Mouse (Mus musculus) layer of hippocampus, adult 8-10 months (tissue): ENCODE measurements at regions not wholly inside any gene's neighbourhood (a gene's known extent, or its start where the extent isn't known, plus 50 kb on each side); places are given as distances from the start of the nearest gene placed in this dataset.

Experiments used
- DNase-seq, 2 experiments: peaks; one replicate each; pipeline ENCODE4 v3.0.0; 2022; ENCODE audit warnings: low spot score in 2 of 2

DNA sequence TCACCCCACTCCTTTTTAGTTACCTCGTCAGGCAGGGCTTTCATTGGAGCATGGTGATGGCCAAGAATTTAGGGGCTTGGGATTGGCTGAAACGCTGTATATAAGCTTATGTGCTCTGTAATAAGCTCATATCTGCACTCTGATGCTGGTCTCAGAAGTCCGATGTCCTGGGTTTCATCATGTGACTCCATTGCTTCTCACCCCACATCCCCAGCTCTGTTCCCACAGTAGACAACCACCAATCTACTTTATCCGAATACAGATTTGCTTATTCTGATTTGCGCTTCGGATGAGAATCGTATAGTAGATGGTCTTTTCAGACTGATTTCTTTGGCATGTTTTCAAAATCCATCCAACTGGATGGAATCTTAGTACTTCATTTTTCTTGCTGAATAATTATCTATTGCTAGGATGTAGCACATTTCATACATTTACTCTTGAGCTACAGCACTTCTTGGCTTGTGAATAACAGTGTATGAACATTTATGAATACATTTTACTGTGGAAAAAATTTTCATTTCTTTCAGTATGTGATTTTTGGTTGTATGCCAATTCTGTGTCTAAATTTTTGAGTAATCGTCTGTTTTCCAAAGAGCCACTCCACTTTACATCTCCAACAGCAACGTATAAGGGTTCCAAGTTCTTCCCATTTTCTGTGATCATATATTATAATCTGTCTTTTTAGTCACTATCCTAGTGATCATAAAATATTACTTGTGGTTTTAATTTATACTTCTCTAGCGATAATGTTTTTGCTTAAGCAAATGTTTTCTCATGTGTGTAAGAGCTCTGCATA lies 185.7 kb downstream of the Hace1 start:
- DNase-seq: no peak

DNA sequence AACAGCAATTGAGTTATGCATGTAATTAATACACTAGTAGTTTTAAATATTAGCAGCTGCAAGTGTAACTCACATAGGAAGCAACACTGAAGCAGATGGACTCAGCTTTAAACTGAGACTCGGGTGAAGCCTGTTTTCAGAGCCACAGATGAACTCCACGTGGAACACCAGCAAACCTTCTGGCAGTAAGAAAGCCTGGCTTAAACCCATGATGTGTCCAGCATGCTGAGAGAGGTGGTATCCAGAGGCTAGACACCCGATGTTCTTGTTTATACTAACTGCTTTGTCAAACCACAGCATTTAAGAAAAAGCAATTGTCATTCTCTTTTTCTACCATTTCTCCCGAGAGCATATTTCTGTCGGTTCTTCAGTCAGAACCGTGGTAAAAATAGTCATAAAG lies 202.1 kb downstream of the Hace1 start:
- DNase-seq: no peak

DNA sequence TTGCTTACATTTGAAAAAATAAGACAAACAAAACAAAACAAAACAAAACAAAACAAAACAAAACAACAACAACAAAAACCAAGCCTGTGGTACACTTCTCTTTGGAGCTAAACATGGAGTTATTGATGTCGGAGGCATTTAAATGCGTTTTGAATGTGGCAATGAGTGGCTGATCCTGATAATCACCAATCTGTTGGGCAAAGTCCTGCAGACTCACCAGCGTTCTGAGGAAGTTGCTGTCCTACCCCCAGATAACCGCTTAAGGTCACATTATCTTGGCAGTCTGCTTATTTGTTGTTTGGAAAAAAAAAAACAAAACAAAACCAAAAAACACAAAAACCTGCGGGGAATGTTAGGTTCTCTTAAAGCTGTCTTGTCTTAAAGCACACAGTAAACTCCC lies 205.4 kb downstream of the Hace1 start:
- DNase-seq: no peak

- no peak for DNase-seq
Observed at GRCm38 (mm10) chr10:45783461-45784149, 206.0 kb downstream of the Hace1 start.

GRCm38 (mm10) chr10:45784150-45784479 lies 206.5 kb downstream of the Hace1 start:
- no peak for DNase-seq

DNA sequence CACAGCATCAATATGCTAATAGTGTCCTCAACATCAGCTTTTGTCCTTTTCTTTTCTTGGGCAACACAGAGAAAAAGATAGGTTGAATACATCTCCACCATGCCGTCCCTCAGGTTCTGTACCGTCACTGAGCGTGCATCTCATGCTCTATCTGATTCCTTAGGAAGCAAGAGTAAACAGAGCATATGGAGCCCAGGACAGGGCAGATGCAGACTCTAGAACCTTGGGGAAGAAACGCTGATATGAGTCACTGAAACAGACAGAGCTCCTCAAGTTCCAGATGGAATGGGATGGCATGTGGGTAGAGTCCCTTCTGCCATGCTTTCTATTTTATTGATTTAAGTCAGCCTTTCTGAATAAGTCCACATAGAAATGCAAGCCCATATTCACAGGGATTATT lies 206.9 kb downstream of the Hace1 start:
- DNase-seq: peak; percentile 69 to 70

- no peak for DNase-seq
Observed at GRCm38 (mm10) chr10:45788356-45788755, 210.7 kb downstream of the Hace1 start.

DNA sequence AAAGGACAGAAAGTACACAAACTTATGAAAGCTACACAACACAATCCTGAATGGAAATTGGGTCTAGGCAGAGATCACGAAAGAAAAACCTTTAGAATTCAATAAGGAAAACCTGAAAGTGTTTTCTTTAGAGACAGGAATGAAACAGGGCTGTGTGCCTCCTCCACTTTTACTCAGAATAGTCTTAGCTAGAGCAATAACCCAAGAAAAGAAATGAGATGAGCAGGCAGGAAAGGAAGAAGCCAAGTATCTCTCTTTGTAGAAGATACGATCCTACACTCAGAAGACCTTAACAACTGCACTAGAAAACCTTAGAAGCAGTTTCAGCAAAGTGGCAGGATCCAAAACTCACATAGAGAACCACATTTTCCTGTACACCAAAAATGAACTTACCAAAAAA lies 218.0 kb downstream of the Hace1 start:
- DNase-seq: no peak

DNA sequence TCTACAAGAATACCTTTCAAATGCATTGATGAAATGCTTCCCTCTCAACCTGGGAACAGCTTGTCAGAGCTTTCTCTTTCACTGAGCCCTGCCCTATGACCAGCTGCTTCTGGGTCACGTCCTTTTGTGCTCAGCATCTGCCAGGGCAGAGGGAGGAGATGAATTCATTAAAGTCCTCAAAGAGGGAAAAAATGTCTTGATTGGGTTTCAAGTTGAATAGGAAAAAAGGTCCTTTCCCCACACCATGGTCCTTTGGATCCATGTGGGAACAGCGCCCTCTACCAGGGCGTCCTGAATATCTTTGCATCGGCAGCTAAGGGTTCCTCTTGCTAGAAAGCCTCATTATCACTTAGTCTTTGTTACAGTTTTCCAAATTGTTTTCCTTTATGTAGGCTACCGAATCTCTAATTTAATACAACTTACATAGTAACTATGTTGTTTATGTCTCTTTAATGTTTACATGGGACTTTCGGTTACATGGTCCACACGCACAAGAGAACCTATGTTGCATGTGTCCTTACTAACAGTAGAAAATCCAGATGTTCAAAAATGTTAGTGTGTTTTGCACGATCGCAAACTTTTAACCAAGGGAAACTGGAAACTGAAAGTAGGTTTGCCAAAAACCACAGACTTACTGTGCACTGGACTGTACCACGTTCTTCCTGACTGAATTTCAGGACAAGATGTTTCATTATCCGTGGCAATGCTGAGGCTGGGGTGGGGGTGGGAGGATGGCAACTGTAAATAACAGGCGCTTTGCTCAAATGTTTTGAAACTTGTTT lies 222.6 kb downstream of the Hace1 start:
- peak in 1 of 2 experiments; percentile 44 for DNase-seq

GRCm38 (mm10) chr10:45801463-45801862 lies 223.8 kb downstream of the Hace1 start:
- no peak for DNase-seq

DNA sequence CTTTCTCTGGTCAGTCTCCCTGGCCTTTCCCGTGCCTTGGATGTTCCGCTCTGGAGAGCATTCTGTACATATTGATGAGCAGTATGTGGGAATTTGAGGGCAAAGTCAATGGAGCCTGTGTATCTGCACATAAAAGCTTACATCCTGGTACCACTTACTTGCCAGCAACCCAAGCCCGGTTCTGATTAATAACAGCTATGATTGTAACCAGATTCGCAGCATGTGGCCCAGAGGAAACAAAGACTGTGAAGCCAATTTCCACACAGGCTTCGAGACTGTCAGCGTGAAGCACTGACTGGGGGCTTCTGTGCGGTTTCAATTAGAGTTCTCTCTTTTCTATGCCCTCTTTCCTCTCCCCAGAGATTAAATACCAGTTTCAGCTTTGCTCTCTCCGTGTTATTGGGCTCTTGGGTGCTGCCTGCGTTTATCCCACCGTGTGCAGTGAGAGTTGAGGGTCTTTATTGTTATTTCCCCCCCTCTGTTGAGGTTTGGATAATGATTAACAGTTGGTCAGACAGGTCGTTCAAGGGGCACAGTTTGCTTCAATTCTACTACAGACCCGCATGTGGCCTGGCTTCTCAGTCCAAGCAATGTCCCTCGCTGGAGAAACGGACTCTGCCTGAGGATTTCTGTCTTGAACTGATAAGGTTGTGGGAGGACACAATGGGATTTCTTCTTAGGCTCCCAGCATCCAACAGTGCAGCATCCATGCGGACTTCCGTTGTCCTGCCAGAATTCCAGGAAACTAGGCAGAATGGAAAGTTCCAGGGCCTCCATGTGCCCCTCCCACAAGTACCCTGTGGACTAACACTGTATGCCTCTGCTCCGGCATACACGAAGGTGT lies 229.6 kb downstream of the Hace1 start:
- DNase-seq: peak; percentile 44 to 48

- no peak for DNase-seq
Observed at GRCm38 (mm10) chr10:45811882-45812281, 234.3 kb downstream of the Hace1 start.

DNA sequence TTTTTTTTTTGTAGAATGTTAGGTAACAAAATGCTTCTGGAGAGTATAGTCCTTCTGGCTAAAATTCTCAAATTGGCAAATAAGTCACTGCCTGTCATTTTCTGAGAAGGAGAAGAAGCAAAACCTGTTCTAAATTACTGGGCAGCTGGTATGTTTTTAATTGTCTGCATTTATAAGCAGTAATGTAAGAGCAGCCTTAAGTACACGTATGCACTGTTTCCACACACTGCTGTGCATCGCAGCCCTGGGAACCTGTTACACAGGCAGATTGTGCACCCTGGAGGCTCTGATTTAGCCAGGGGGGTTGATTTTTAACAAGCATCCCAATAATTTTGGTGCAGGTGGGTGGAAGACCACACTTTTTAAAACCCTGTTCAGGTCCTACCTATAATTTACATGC lies 236.2 kb downstream of the Hace1 start:
- no peak for DNase-seq

- no peak for DNase-seq
Observed at GRCm38 (mm10) chr10:45816679-45817078, 239.1 kb downstream of the Hace1 start.

- no peak for DNase-seq
Observed at GRCm38 (mm10) chr10:45820986-45821655, 243.5 kb downstream of the Hace1 start.

DNA sequence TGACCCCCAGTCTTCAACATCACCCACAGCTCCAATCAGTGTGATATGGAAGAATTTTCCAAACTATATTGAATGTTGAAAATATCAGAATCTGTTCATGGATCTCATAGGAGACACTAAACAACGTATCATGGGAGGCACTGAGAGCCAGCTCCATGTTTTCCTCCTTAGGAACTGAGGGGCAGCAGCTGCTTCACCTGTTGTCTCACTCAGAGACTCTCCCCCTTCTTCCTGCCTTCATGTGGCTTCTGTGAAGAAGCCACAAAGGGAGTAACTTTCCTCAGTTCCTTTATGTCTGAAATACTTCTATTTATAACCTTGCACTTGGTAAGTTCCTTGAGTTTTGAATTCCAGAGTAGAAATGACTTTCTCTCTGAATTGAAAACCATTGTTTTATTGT lies 244.6 kb downstream of the Hace1 start:
- DNase-seq: no peak

DNA sequence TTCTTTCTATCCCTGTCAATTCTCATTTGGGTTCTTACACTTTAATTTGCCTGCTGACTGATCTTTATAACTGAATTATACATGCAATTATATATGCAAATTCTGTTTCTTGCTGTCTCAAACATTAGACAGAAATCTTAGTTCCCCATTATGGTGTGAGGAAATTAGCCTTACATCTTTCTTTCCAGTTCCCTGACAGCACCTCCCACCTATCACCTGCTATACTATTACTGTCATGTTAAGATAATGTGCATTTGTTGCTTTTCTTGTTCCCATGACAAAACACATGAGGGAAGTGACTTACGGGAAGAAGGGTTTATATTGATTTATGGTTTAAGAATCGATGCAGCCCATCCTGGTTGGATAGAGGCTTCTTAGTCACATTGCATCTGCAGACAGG lies 246.0 kb downstream of the Hace1 start:
- DNase-seq: no peak

DNA sequence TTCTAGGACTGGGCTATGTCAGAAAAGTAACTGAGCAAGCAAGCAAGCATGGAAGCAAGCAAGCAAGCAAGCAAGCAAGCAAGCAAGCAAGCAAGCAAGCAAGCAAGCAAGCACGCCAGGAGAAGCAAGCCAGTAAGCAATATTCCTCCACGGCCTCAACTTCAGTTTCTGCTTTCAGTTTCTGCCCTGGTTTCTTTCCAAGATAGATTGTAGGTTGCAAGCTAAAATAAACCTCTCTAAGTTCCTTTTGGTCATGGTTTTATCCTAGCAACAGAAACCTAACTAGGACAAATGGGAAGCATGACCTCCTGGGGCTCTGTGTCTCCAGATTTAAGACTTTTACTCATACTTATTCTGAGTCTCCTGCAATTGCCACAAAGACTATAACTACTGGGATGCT lies 271.0 kb downstream of the Hace1 start:
- DNase-seq: no peak

DNA sequence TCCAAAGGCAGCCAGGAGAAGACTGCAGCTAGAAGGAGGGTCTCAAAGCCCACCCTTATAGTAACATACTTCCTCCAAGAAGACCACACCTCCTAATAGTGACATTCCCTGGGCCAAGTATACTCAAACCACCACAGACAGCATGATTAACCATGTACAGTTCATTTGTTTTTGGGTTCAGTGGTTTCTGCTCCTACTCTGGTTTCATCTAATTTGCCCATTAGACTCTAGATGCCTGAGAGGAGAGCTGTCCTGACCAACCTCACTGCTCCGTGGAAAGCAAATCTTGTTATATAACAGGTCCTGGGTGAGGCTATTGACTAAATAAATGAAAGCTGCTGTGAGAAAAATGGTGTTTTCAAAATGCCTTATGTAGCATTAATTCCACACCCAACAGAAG lies 272.2 kb downstream of the Hace1 start:
- DNase-seq: no peak

- DNase-seq: no peak
Observed at GRCm38 (mm10) chr10:45850625-45851024, 273.0 kb downstream of the Hace1 start.

DNA sequence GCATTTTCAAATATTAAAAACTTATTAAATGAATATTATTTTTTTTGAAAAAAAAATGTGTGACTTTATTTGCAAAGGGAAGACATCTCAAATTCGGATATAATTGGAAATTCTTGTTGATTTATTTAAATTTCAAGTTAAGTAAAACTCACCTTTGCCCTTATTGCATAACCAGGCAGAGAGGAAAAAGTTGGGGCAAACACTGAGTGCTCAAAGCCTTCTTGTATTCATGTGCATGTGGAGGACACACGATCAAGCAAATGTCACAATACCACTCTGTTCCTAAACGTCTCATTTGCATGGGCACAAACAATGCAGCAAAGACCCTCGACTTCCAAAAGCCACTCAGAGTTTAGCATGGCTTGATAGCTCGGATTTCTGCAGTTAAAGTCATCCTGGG lies 275.1 kb downstream of the Hace1 start:
- no peak for DNase-seq
